Mouse (Mus musculus): ENCODE measurements around the gene Hvcn1. TPM values are rescaled to one million over a fixed set of nuclear protein-coding genes. Genes with fewer than 3 reads are reported as not detected.
"Not testable (repeated sequence)": the region's sequence is repeated elsewhere in the genome, so short reads cannot be mapped to it uniquely, and the experiment has no call there.

Gene Hvcn1
- polyA plus RNA-seq, 1 experiment = 5.7 TPM

DNA sequence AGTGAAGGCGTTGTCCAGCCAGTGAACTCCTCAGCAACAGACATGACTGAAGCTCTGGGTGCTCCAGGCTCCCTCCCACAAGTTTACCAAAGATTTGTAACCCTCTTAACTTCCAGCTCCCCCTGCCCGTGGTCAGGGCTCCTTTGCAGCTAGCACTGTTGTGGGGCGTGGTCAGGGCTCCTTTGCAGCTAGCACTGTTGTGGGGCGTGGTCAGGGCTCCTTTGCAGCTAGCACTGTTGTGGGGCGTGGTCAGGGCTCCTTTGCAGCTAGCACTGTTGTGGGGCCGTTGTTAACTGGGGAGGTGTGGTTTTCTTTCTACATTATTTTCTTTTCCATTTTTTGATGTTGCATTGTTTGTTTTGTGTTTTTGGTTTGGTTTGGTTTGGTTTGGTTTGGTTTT lies 21.7 kb upstream of the Hvcn1 start:
- H3K27ac ChIP-seq (replicated peaks; ENCODE audit: low read depth, low read length); H3K4me3 ChIP-seq (ENCODE audit: insufficient read depth, low read depth, low read length); H3K4me1 ChIP-seq (ENCODE audit: control insufficient read depth, insufficient read depth, insufficient read length, low read length): not testable (repeated sequence)

DNA sequence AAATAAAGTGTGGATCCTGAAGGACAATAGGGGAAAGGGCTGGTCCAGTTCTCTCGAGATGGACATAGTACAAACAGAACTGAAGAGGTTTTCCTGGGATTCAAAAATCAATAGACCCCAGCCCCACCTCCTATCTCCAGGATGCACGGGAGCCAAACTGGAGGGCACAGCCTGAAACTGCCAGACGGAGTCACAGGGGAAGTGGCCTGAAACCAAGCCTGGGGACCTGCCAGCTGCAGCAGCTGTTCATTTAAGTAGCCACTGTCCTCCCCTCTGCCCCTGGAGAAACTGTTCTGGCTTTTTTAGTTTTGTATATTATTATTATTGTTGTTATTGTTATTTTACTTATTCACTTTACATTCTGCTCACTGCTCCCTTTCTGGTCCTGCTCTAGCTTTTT lies 17.5 kb upstream of the Hvcn1 start:
- Histone ChIP-seq H3K4me1 (ENCODE audit: control insufficient read depth, insufficient read depth, insufficient read length, low read length) (no peaks in the 10 kb centered on the region), H3K4me3 (ENCODE audit: insufficient read depth, low read depth, low read length) (no peak overlapping the region), H3K27ac (replicated peaks; ENCODE audit: low read depth, low read length) (no peak overlapping the region)

DNA sequence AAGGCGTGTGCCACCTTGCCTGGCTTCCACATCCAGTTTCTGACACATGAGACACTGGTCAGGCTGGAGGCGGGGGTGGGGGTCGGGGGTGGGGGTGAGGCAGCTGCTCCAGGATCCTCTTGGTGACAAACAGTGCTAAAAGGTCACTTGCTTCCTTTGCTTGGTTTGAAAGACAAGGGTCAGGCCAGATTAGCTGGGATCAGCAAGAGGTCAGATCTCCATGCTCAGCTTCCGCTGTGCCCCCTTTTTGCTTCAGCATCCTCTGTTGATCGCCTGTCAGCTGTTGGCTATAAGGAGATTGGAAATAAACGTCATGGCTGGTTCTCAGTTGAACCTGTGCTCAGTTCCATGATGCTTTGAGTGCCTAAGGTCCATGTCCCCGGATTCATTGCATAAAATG lies 16.1 kb upstream of the Hvcn1 start:
- H3K4me3 ChIP-seq (ENCODE audit: insufficient read depth, low read depth, low read length) = no peak overlapping the region
- no peak overlapping the region for H3K27ac ChIP-seq (replicated peaks; ENCODE audit: low read depth, low read length)
- no peaks in the 10 kb centered on the region for H3K4me1 ChIP-seq (ENCODE audit: control insufficient read depth, insufficient read depth, insufficient read length, low read length)

DNA sequence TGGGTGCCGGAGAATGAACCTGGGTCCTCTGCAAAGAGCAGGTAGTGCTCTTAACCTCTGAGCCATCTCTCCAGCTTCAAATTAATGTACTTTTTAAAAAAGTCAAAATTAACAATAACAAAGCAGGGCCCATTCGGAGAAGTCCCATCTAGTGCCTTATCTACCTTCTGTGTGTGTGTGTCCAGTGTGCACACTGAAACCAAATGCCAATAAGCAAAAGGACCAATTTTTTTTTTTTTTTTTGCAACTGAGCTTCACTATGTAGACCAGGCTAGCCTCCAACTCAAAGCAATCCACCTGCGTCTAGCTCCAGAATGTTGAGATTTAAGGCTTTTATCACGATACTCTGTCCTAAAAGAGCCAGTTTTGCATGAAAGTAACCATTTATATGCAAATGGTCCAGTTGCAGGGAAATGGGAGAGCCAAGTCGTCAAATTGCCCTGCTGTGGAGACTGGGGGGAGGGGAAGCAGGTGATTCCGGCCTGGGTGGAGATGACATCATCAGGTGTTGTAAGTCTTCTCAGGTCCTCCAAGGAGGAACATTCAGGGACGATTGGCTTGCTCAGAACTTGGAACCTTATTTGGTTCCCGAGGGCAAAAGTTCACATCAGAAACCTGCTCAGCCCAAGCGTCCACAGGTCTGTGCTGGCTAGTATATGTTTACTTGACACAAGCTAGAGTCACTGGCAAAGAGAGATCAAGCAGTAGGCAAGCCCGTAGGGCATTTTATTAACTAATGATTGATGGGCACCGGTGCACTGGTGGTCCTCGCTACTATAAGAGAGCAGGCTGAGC lies 15.1 kb upstream of the Hvcn1 start:
- Histone ChIP-seq H3K4me1 (ENCODE audit: control insufficient read depth, insufficient read depth, insufficient read length, low read length) (no peaks in the 10 kb centered on the region), H3K4me3 (ENCODE audit: insufficient read depth, low read depth, low read length) (no peak overlapping the region), H3K27ac (replicated peaks; ENCODE audit: low read depth, low read length) (no peak overlapping the region)

DNA sequence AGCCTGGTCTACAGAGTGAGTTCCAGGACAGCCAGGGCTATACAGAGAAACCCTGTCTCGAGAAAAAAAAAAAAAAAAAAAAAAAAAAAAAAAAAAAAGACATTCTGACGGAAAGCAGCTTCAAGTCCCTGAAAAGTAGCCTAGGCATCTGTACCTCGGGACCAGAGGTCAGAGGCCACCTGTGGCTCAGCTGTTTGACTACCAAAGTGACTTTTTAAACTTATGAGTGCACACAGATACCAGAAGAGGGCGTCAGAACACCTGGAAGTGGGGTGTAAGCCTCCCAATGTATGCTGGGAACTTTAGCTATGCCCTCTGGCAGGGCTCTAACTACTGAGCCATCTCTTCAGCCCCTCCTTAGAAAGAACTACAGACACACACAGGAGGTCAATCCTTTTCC lies 14.3 kb upstream of the Hvcn1 start:
- Histone ChIP-seq H3K27ac (replicated peaks; ENCODE audit: low read depth, low read length) (no peak overlapping the region), H3K4me3 (ENCODE audit: insufficient read depth, low read depth, low read length) (no peak overlapping the region), H3K4me1 (ENCODE audit: control insufficient read depth, insufficient read depth, insufficient read length, low read length) (no peaks in the 10 kb centered on the region)

DNA sequence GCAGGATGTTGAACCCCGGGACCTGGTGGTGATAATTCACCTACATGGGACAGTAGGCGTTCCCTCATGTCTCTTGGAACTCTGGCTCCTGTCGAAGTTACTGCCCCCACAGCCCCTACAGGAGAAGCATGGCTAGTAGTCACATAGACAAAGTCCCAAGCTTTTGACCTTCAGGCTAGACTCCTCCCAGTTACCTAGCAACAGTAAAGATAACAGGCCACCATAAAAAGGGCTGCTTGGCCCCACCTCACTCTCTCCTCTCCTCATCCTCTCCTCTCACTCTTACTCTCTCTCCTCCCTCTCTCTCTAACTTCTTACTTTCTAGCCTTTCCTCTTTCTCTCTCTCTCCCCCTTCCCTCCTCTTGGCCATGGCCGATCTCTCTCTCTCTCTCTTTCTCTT lies 5.7 kb upstream of the Hvcn1 start:
- no peak overlapping the region for H3K27ac ChIP-seq (replicated peaks; ENCODE audit: low read depth, low read length)
- H3K4me1 ChIP-seq (ENCODE audit: control insufficient read depth, insufficient read depth, insufficient read length, low read length) = no peaks in the 10 kb centered on the region
- no peak overlapping the region for H3K4me3 ChIP-seq (ENCODE audit: insufficient read depth, low read depth, low read length)

DNA sequence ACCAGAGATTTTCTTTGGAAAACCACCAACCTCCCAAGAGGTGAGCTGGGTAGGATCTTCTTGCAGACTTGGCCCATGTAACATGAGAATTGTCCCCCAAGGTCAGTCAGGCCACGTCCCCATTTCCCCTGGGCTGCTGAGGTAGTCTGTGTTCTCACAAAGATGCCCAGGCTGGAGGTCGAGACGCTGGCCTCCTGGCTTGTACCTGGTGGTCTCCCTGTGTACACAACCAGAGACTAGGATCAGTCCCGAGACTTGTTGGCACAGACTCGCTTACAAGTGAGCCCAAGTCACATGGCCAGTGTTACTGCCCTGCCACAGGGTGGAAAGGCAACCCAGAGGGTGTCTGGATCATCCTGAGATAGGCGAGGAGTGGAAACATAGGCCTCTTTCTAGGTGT lies 4.7 kb upstream of the Hvcn1 start:
- Histone ChIP-seq H3K4me1 (ENCODE audit: control insufficient read depth, insufficient read depth, insufficient read length, low read length) (no peaks in the 10 kb centered on the region), H3K27ac (replicated peaks; ENCODE audit: low read depth, low read length) (no peak overlapping the region), H3K4me3 (ENCODE audit: insufficient read depth, low read depth, low read length) (no peak overlapping the region)

DNA sequence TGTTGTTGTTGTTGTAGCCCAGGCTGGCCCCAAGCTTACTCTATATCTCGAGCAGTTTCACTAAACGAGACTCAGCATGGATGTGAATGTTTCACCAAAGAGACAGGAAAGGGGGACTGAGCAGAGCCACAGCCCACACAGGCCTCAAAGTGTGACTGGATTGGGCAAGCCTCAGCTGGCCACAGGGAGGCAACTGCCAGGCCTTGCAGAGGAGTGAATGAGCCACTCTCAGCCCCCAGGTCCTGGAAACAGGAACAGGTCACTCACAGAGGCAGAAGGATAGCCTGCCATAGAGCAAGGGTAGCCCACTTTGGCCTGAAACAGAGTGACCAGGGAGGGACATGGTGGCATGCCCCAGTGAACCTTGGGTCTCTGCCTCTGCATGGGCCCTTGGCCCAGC lies 2.4 kb upstream of the Hvcn1 start:
- Histone ChIP-seq H3K4me3 (ENCODE audit: insufficient read depth, low read depth, low read length) (no peak overlapping the region), H3K27ac (replicated peaks; ENCODE audit: low read depth, low read length) (no peak overlapping the region)

DNA sequence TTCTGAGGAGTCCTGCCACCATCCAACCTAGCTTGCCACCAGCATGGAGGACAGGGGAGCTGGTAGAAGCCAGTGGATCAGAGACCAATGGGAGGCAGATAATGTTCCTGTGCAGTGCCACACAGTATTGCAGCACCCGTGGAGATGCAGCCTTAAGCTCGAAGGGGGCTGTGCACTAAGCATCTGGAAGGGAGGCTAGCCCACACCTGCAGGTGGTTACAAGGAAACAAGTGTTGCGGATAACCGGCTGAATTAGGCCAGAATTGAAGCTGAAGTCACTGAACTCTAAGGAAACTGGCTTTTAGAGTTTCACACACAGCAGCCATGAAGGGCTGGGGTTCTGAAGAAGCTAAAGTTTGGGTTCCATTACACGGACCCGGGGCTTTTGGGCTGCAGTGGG lies 2.3 kb downstream of the Hvcn1 start:
- H3K4me3 ChIP-seq (ENCODE audit: insufficient read depth, low read depth, low read length) = no peak overlapping the region
- H3K27ac ChIP-seq (replicated peaks; ENCODE audit: low read depth, low read length) = no peak overlapping the region
- H3K4me1 ChIP-seq (ENCODE audit: control insufficient read depth, insufficient read depth, insufficient read length, low read length) = peaks cover 4% of the 10 kb centered on the region; the same call in 1 of the 2 replicates

More for the DNA sequence above, 2.4 kb upstream of the Hvcn1 start:
- H3K4me1 ChIP-seq (ENCODE audit: control insufficient read depth, insufficient read depth, insufficient read length, low read length) = no peaks in the 10 kb centered on the region

DNA sequence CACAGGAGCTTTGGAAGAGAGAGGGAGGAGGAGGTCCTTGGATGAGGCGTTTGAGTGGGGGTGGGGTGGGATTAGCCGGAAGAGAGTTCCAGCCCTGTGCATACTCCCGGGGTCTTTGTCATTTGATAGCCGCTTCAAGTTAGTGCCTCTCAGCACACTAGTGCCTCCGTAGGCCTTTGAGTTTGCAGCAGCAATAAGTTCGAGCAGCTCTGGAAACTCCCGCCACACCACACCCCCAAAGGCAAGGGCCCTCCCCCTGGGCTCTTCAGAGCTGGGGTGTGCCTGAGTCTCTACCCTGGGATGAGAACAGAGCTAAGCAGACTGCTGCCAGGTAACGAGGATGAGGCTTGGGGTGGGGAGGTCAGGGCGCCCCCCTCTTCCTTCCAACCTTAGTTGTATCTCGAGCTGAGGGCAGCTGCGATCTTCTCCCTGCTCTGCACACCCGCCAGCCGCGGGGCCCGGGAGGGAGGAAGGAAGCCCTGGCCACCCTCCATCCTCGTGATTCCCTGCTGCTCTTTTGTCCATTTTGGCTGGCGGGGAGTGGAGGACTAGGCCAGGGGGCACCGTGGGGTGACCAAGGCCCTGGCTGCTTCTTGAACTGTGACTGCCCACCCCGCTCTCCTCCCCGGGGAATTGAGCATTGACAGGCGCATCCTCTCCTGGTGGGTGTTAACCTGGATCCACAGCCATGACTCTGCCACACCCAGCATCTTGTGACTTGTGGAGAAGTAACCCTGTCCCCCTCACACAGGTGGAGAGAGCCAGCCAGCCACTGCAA lies 3.2 kb downstream of the Hvcn1 start:
- H3K4me1 ChIP-seq (ENCODE audit: control insufficient read depth, insufficient read depth, insufficient read length, low read length) = peaks cover 4% of the 10 kb centered on the region; the same call in 1 of the 2 replicates
- peak overlapping the region; percentile 67 for H3K4me3 ChIP-seq (ENCODE audit: insufficient read depth, low read depth, low read length)
- H3K27ac ChIP-seq (replicated peaks; ENCODE audit: low read depth, low read length) = no peak overlapping the region

DNA sequence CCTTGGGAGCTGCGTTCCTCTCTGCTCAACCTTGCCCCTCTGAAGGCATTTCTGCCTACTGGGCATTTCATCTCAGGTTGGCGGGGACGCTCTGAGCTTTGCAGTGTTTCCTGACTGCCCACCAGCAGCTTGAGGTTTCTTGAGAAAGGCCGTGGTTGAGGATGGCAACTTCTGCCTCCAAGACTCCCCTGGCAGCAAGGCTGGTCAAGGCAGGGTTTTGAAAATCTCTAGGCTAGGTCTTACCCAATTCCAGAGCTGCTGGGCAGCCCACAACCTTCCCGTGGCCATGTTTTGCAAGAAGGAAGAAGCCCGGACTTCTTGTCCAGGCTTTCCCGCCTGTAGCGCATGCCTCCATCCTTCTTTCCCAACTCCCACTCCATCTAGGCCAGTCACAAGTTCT lies 4.3 kb downstream of the Hvcn1 start:
- H3K4me3 ChIP-seq (ENCODE audit: insufficient read depth, low read depth, low read length) = no peak overlapping the region

DNA sequence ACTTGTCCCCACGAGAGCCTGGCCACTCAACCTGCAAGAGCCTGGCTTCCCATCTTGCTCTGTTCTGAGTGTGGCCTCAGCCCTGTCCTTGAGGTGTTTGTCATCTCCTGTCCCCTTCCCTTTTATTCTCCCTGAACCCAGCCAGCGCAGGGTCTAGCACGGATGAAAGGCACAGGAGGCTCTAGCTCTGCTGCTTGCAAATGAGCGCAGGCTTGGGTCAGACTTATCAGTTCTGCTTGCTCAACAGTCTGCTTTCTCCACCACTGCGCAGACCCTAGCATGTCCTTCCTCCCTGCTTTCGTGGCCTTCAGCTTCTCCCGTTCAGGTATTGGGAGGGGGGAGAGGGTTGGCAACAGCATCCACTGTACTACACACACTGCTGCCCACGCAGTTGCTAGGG lies 5.5 kb downstream of the Hvcn1 start:
- peaks cover 4% of the 10 kb centered on the region; the same call in 1 of the 2 replicates for H3K4me1 ChIP-seq (ENCODE audit: control insufficient read depth, insufficient read depth, insufficient read length, low read length)
- H3K27ac ChIP-seq (replicated peaks; ENCODE audit: low read depth, low read length) = no peak overlapping the region
- no peak overlapping the region for H3K4me3 ChIP-seq (ENCODE audit: insufficient read depth, low read depth, low read length)

More for the DNA sequence above, 4.3 kb downstream of the Hvcn1 start:
- Histone ChIP-seq H3K27ac (replicated peaks; ENCODE audit: low read depth, low read length) (no peak overlapping the region), H3K4me1 (ENCODE audit: control insufficient read depth, insufficient read depth, insufficient read length, low read length) (peaks cover 4% of the 10 kb centered on the region; the same call in 1 of the 2 replicates)

DNA sequence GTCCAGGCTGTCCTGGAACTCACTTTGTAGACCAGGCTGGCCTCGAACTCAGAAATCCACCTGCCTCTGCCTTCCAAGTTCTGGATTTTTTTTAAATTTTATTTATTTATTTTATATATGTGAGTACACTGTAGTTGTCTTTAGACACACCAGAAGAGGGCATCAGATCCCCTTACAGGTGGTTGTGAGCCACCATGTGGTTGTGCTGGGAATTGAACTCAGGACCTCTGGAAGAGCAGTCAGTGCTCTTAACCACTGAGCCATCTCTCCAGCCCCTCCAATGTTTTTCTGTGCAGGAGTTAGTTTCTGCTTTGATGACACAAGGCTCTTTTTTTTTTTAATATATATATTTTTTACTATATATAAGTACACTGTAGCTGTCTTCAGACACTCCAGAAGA lies 6.2 kb downstream of the Hvcn1 start:
- H3K27ac ChIP-seq (replicated peaks; ENCODE audit: low read depth, low read length); H3K4me1 ChIP-seq (ENCODE audit: control insufficient read depth, insufficient read depth, insufficient read length, low read length); H3K4me3 ChIP-seq (ENCODE audit: insufficient read depth, low read depth, low read length): not testable (repeated sequence)

DNA sequence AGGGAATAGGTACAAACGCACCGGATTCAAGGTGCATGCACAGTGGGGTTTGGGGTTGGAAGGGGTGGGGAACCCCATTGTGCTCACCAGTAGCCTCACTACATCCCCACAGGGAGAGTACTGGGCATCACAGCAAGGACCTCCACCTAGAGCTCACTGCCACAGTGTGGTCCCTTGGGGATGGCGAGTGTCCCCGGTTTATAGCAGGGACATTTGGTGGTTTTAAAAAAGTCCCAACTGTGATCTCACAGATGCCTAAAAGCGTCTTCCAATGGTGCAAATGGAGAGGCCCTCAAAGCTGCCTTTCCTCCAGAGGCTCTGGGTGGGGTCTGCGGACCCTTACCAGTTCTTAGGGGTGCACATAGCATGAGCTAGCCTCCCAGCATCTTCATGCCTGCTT lies 7.3 kb downstream of the Hvcn1 start:
- H3K4me1 ChIP-seq (ENCODE audit: control insufficient read depth, insufficient read depth, insufficient read length, low read length) = peaks cover 4% of the 10 kb centered on the region; the same call in 1 of the 2 replicates
- no peak overlapping the region for H3K4me3 ChIP-seq (ENCODE audit: insufficient read depth, low read depth, low read length)
- no peak overlapping the region for H3K27ac ChIP-seq (replicated peaks; ENCODE audit: low read depth, low read length)

DNA sequence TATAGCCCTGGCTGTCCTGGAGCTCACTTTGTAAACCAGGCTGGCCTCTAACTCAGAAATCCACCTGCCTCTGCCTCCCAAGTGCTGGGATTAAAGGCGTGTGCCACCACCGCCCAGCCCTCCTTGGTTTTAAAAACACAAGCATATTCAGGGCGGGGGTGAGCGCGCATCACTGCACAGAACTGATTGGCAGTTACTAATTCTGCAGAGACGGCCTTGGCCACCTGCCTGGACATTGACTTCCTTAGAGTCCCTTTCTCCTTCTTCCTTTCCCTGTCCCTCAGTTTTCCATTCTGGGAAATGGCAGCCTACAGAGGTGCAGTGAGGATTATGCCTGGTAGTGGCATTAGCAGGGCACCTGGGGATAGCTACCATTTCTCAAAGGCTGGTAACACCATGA lies 11.0 kb downstream of the Hvcn1 start:
- Histone ChIP-seq H3K27ac (replicated peaks; ENCODE audit: low read depth, low read length) (no peak overlapping the region), H3K4me1 (ENCODE audit: control insufficient read depth, insufficient read depth, insufficient read length, low read length) (no peaks in the 10 kb centered on the region), H3K4me3 (ENCODE audit: insufficient read depth, low read depth, low read length) (no peak overlapping the region)

All from brown adipose tissue, adult 24 weeks (tissue).